Mouse (Mus musculus) neural tube, embryonic 15.5 days (tissue): ENCODE results near the gene Tcf20. TPM values are rescaled to one million over a fixed set of nuclear protein-coding genes. Genes with fewer than 3 reads are reported as not detected.
"Not testable (repeated sequence)": the region's sequence is repeated elsewhere in the genome, so short reads cannot be mapped to it uniquely, and the experiment has no call there.

Source experiments
- ATAC-seq: fragments of 200-750 bp; cut with Nextera tagmentation; 2 replicates; pipeline ENCODE4 v1.8.0; 2017; ENCODE audit warnings: mild to moderate bottlenecking, moderate TSS enrichment, moderate library complexity; ENCODE audit not compliant: low FRiP score
- H3K27ac ChIP-seq: fragments of 300-500 bp; sonication (generic); replicated peaks from 2 replicates; pipeline ENCODE4 v1.5.1; 2015; ENCODE audit warnings: mild to moderate bottlenecking, inconsistent platforms
- H3K27me3 ChIP-seq: fragments of 300-500 bp; sonication (generic); replicated peaks from 2 replicates; pipeline ENCODE4 v1.6.1; 2015; ENCODE audit warnings: inconsistent platforms
- H3K36me3 ChIP-seq: fragments of 300-500 bp; sonication (generic); 2 replicates; pipeline ENCODE4 v1.6.1; 2015; ENCODE audit warnings: inconsistent platforms
- H3K4me1 ChIP-seq: fragments of 300-500 bp; sonication (generic); 2 replicates; pipeline ENCODE4 v1.6.1; 2015; ENCODE audit warnings: inconsistent platforms
- H3K4me2 ChIP-seq: fragments of 300-500 bp; sonication (generic); 2 replicates; pipeline ENCODE4 v1.6.1; 2015; ENCODE audit warnings: inconsistent platforms, mild to moderate bottlenecking, moderate library complexity
- H3K4me3 ChIP-seq: fragments of 300-500 bp; sonication (generic); replicated peaks from 2 replicates; pipeline ENCODE4 v1.5.1; 2015; ENCODE audit warnings: mild to moderate bottlenecking, inconsistent platforms
- H3K9ac ChIP-seq: fragments of 300-500 bp; sonication (generic); replicated peaks from 2 replicates; pipeline ENCODE4 v1.6.1; 2015; ENCODE audit warnings: mild to moderate bottlenecking, inconsistent platforms
- H3K9me3 ChIP-seq: fragments of 300-500 bp; sonication (generic); replicated peaks from 2 replicates; pipeline ENCODE4 v1.6.1; 2016; ENCODE audit warnings: inconsistent platforms
- WGBS: fragments of 180-500 bp; shearing (Covaris S2); methylation state at CpG from one replicate; pipeline ENCODE4 v1.1.7; 2015; ENCODE audit warnings: mixed read lengths; 5-methylcytosine and 5-hydroxymethylcytosine counted together
- polyA plus RNA-seq: library from polyadenylated mRNA; unstranded; fragments of >200 nt; fragmentation: Nextera tagmentation; extraction: Ambion mirVana; gene quantifications from 2 replicates; pipeline ENCODE4 v1.2.1, GENCODE M21; 2015

The Tcf20 gene
- polyA plus RNA-seq, 1 experiment from 2014 or later = 11.2 TPM

- Histone ChIP-seq H3K36me3 (no peaks in the 10 kb centered on the region), H3K4me1 (no peaks in the 10 kb centered on the region), H3K9ac (no peak overlapping the region), H3K4me2 (no peak overlapping the region), H3K27ac (no peak overlapping the region), H3K9me3 (no peaks in the 10 kb centered on the region), H3K4me3 (no peak overlapping the region), H3K27me3 (no peaks in the 10 kb centered on the region)
- WGBS = 86% methylated on average over 3 of the region's 3 CpGs
- no peak for ATAC-seq
These were observed 191.7 kb downstream of the Tcf20 start for GRCm38 (mm10) chr15:82795936-82796440.

GRCm38 (mm10) chr15:82794277-82794676 lies 193.4 kb downstream of the Tcf20 start, which contains the start of gene Cyp2d26:
TSS of gene Cyp2d26 (minus strand) at chr15:82794294.
- H3K36me3 ChIP-seq = no peaks in the 10 kb centered on the region
- no peak within 1 kb of the TSS for H3K4me3 ChIP-seq
- H3K27me3 ChIP-seq = no peaks in the 10 kb centered on the region
- ATAC-seq = no peak
- H3K9ac ChIP-seq = no peak within 1 kb of the TSS
- no peaks in the 10 kb centered on the region for H3K9me3 ChIP-seq
- no peaks in the 10 kb centered on the region for H3K4me1 ChIP-seq
- 91% methylated on average over 5 of the region's 5 CpGs for WGBS
- no peak within 1 kb of the TSS for H3K4me2 ChIP-seq
- H3K27ac ChIP-seq = no peak within 1 kb of the TSS

GRCm38 (mm10) chr15:82793868-82794267 lies 193.8 kb downstream of the Tcf20 start:
- Histone ChIP-seq H3K4me2 (no peak overlapping the region), H3K36me3 (no peaks in the 10 kb centered on the region), H3K27me3 (no peaks in the 10 kb centered on the region), H3K27ac (no peak overlapping the region), H3K9ac (no peak overlapping the region), H3K4me1 (no peaks in the 10 kb centered on the region), H3K4me3 (no peak overlapping the region), H3K9me3 (no peaks in the 10 kb centered on the region)
- 88% methylated on average over 6 of the region's 6 CpGs for WGBS
- no peak for ATAC-seq

- no peak overlapping the region for H3K4me2 ChIP-seq
These were observed 194.2 kb downstream of the Tcf20 start for GRCm38 (mm10) chr15:82793454-82793853.

GRCm38 (mm10) chr15:82792566-82792965 lies 195.1 kb downstream of the Tcf20 start:
- H3K9ac ChIP-seq = no peak overlapping the region
- ATAC-seq = no peak
- WGBS = 96% methylated on average over 11 of the region's 11 CpGs
- H3K9me3 ChIP-seq = no peaks in the 10 kb centered on the region
- H3K27ac ChIP-seq = no peak overlapping the region
- H3K4me3 ChIP-seq = no peak overlapping the region
- no peaks in the 10 kb centered on the region for H3K4me1 ChIP-seq
- H3K4me2 ChIP-seq = no peak overlapping the region
- H3K27me3 ChIP-seq = no peaks in the 10 kb centered on the region
- H3K36me3 ChIP-seq = no peaks in the 10 kb centered on the region

More at GRCm38 (mm10) chr15:82793454-82793853, 194.2 kb downstream of the Tcf20 start:
- Histone ChIP-seq H3K27ac (no peak overlapping the region), H3K4me1 (no peaks in the 10 kb centered on the region), H3K9me3 (no peaks in the 10 kb centered on the region), H3K27me3 (no peaks in the 10 kb centered on the region), H3K36me3 (no peaks in the 10 kb centered on the region), H3K9ac (no peak overlapping the region), H3K4me3 (no peak overlapping the region)
- WGBS = 93% methylated on average over 1 of the region's 1 CpGs
- no peak for ATAC-seq

- Histone ChIP-seq H3K4me3 (no peak overlapping the region), H3K36me3 (no peaks in the 10 kb centered on the region), H3K27me3 (no peaks in the 10 kb centered on the region), H3K9me3 (no peaks in the 10 kb centered on the region), H3K4me2 (no peak overlapping the region), H3K27ac (no peak overlapping the region), H3K4me1 (no peaks in the 10 kb centered on the region), H3K9ac (no peak overlapping the region)
- WGBS = 80% methylated on average over 1 of the region's 1 CpGs
- no peak for ATAC-seq
These were observed 203.1 kb downstream of the Tcf20 start for GRCm38 (mm10) chr15:82784581-82784980.

GRCm38 (mm10) chr15:82783800-82784199 lies 203.9 kb downstream of the Tcf20 start:
- no peak overlapping the region for H3K4me2 ChIP-seq
- no peak overlapping the region for H3K27ac ChIP-seq
- H3K36me3 ChIP-seq = no peaks in the 10 kb centered on the region
- no peaks in the 10 kb centered on the region for H3K27me3 ChIP-seq
- ATAC-seq = no peak
- H3K9ac ChIP-seq = no peak overlapping the region
- no peaks in the 10 kb centered on the region for H3K9me3 ChIP-seq
- 82% methylated on average over 1 of the region's 1 CpGs for WGBS
- H3K4me3 ChIP-seq = no peak overlapping the region
- H3K4me1 ChIP-seq = no peaks in the 10 kb centered on the region

- not testable (repeated sequence) for H3K9me3 ChIP-seq
- 89% methylated on average over 5 of the region's 5 CpGs for WGBS
These were observed 209.8 kb downstream of the Tcf20 start for GRCm38 (mm10) chr15:82777856-82778255.

GRCm38 (mm10) chr15:82765943-82766342 lies 221.7 kb downstream of the Tcf20 start:
- no peak for ATAC-seq
- Histone ChIP-seq H3K4me3 (no peak overlapping the region), H3K9ac (no peak overlapping the region), H3K9me3 (no peaks in the 10 kb centered on the region), H3K4me2 (no peak overlapping the region), H3K36me3 (no peaks in the 10 kb centered on the region), H3K4me1 (no peaks in the 10 kb centered on the region), H3K27me3 (no peaks in the 10 kb centered on the region), H3K27ac (no peak overlapping the region)
- WGBS = 92% methylated on average over 2 of the region's 2 CpGs

More at GRCm38 (mm10) chr15:82777856-82778255, 209.8 kb downstream of the Tcf20 start:
- H3K36me3 ChIP-seq, H3K4me3 ChIP-seq, H3K27ac ChIP-seq, H3K27me3 ChIP-seq, ATAC-seq, H3K4me2 ChIP-seq, H3K9ac ChIP-seq, H3K4me1 ChIP-seq: not testable (repeated sequence)

- Histone ChIP-seq H3K27ac (no peak overlapping the region), H3K4me2 (no peak overlapping the region), H3K36me3 (no peaks in the 10 kb centered on the region), H3K9me3 (no peaks in the 10 kb centered on the region), H3K4me1 (no peaks in the 10 kb centered on the region), H3K9ac (no peak overlapping the region), H3K4me3 (no peak overlapping the region), H3K27me3 (no peaks in the 10 kb centered on the region)
- WGBS = 87% methylated on average over 6 of the region's 6 CpGs
- no peak for ATAC-seq
These were observed 222.8 kb downstream of the Tcf20 start for GRCm38 (mm10) chr15:82764881-82765280.

- no peak within 1 kb of the TSS for H3K4me2 ChIP-seq
These were observed 223.8 kb downstream of the Tcf20 start, which contains the start of gene Cyp2d40 for GRCm38 (mm10) chr15:82763631-82764420. TSS of gene Cyp2d40 (minus strand) at chr15:82764183.

More at GRCm38 (mm10) chr15:82763631-82764420, 223.8 kb downstream of the Tcf20 start, which contains the start of gene Cyp2d40:
- Histone ChIP-seq H3K27ac (no peak within 1 kb of the TSS), H3K27me3 (no peaks in the 10 kb centered on the region), H3K9me3 (no peaks in the 10 kb centered on the region), H3K9ac (no peak within 1 kb of the TSS), H3K4me3 (no peak within 1 kb of the TSS), H3K36me3 (no peaks in the 10 kb centered on the region), H3K4me1 (no peaks in the 10 kb centered on the region)
- WGBS = 94% methylated on average over 9 of the region's 9 CpGs
- no peak for ATAC-seq
